Mouse (Mus musculus) embryonic fibroblast, embryonic 13.5 days (primary cell): Measurements from ENCODE around the gene Tbxa2r.

Experiments used
- CTCF ChIP-seq: IDR thresholded peaks from 2 replicates; pipeline ENCODE4 v1.5.1; 2011; ENCODE audit warnings: mild to moderate bottlenecking, control low read depth, low read length, moderate library complexity, borderline replicate concordance; ENCODE audit not compliant: insufficient read depth
- POLR2A ChIP-seq: IDR thresholded peaks from 2 replicates; pipeline ENCODE4 v1.6.1; 2011; ENCODE audit warnings: low read depth, mild to moderate bottlenecking, control low read depth, low read length, moderate library complexity

GRCm38 (mm10) chr10:81382039-81382438 is 53.5 kb downstream of the Tbxa2r start:
- TF ChIP-seq POLR2A (no peak), CTCF (no peak)
